Mouse (Mus musculus) MEL (cell line): ENCODE measurements around the gene Hist1h3i. TPM values are rescaled to one million over a fixed set of nuclear protein-coding genes. Genes with fewer than 3 reads are reported as not detected.
"Not testable (repeated sequence)": the region's sequence is repeated elsewhere in the genome, so short reads cannot be mapped to it uniquely, and the experiment has no call there.

Source experiments
- DNase-seq: peaks from one replicate; pipeline ENCODE4 v3.0.0; 2011; ENCODE audit warnings: low read depth, low spot score
- H3K27ac ChIP-seq: 2 replicates; pipeline ENCODE4 v1.5.1; 2012; ENCODE audit warnings: low read depth, mild to moderate bottlenecking, control low read depth, low read length, moderate library complexity; ENCODE audit not compliant: control insufficient read depth
- H3K27me3 ChIP-seq, 2 experiments: fragments of 150-350 bp in 1 of 2; sonication (generic) in 1 of 2; 2 replicates each; pipeline ENCODE4 v1.6.1; 2012; ENCODE audit warnings: low read length in 2 of 2, mild to moderate bottlenecking in 2 of 2, improper control_type of control experiment in 1 of 2, moderate library complexity in 1 of 2; ENCODE audit not compliant: insufficient read depth in 2 of 2, control insufficient read depth in 1 of 2
- H3K36me3 ChIP-seq, 2 experiments: 2 replicates each; pipeline ENCODE4 v1.6.1; 2012 to 2014; ENCODE audit warnings: low read length in 2 of 2, improper control_type of control experiment in 1 of 2, inconsistent platforms in 1 of 2, mild to moderate bottlenecking in 1 of 2; ENCODE audit not compliant: insufficient read depth in 2 of 2, control insufficient read depth in 1 of 2
- H3K4me1 ChIP-seq, 2 experiments: fragments of 150-350 bp in 1 of 2; sonication (generic) in 1 of 2; 2 replicates each; pipeline ENCODE4 v1.6.1; 2012; ENCODE audit warnings: low read length in 2 of 2, improper control_type of control experiment in 1 of 2, mild to moderate bottlenecking in 1 of 2; ENCODE audit not compliant: insufficient read depth in 2 of 2, control insufficient read depth in 1 of 2
- H3K4me3 ChIP-seq, 2 experiments: fragments of 150-350 bp in 1 of 2; sonication (generic) in 1 of 2; 2 replicates each; pipeline ENCODE4 v1.5.1; 2012; ENCODE audit warnings: low read depth in 2 of 2, low read length in 2 of 2, mild to moderate bottlenecking in 2 of 2, moderate library complexity in 2 of 2, control low read depth in 1 of 2, improper control_type of control experiment in 1 of 2; ENCODE audit not compliant: control insufficient read depth in 1 of 2, insufficient read depth in 1 of 2
- H3K79me2 ChIP-seq: 2 replicates; pipeline ENCODE4 v1.6.1; 2012; ENCODE audit warnings: mild to moderate bottlenecking, low read length, moderate library complexity; ENCODE audit not compliant: control insufficient read depth, poor library complexity, insufficient read depth
- H3K9ac ChIP-seq: 2 replicates; pipeline ENCODE4 v1.6.1; 2012; ENCODE audit warnings: low read depth, mild to moderate bottlenecking, control low read depth, low read length, moderate library complexity; ENCODE audit not compliant: control insufficient read depth, poor library complexity, severe bottlenecking
- H3K9me3 ChIP-seq: fragments of 150-350 bp; sonication (generic); replicated peaks from 2 replicates; pipeline ENCODE4 v1.6.1; 2012; ENCODE audit warnings: mild to moderate bottlenecking, low read length, improper control_type of control experiment, moderate library complexity; ENCODE audit not compliant: insufficient read depth
- CHD1 ChIP-seq: IDR thresholded peaks from 2 replicates; pipeline ENCODE4 v1.6.1; 2012; ENCODE audit warnings: low read depth, mild to moderate bottlenecking, inconsistent platforms, low read length, improper control_type of control experiment
- CTCF ChIP-seq, 3 experiments: IDR thresholded peaks in 2 of 3; conservative IDR thresholded peaks in 1 of 3; 2 replicates each; pipeline ENCODE4 v1.5.1; 2011 to 2012; ENCODE audit warnings: low read length in 3 of 3, low read depth in 2 of 3, mild to moderate bottlenecking in 2 of 3, improper control_type of control experiment in 1 of 3, inconsistent platforms in 1 of 3, mixed read lengths in 1 of 3, moderate library complexity in 1 of 3; ENCODE audit not compliant: control insufficient read depth in 1 of 3, insufficient read depth in 1 of 3, poor library complexity in 1 of 3, severe bottlenecking in 1 of 3
- ELF1 ChIP-seq: IDR thresholded peaks from 2 replicates; pipeline ENCODE4 v1.6.1; 2014; ENCODE audit warnings: low read depth, mild to moderate bottlenecking, inconsistent platforms, low read length, improper control_type of control experiment, moderate library complexity
- EP300 ChIP-seq, 2 experiments: IDR thresholded peaks; 2 replicates each; pipeline ENCODE4 v1.6.1; 2011; ENCODE audit warnings: improper control_type of control experiment in 2 of 2, low read length in 2 of 2, low read depth in 1 of 2, mild to moderate bottlenecking in 1 of 2
- ETS1 ChIP-seq: IDR thresholded peaks from 2 replicates; pipeline ENCODE4 v1.6.1; 2012; ENCODE audit warnings: low read depth, mild to moderate bottlenecking, inconsistent platforms, low read length, improper control_type of control experiment, moderate library complexity
- GABPA ChIP-seq: IDR thresholded peaks from 2 replicates; pipeline ENCODE4 v1.6.1; 2012; ENCODE audit warnings: low read depth, mild to moderate bottlenecking, inconsistent platforms, low read length, improper control_type of control experiment, moderate library complexity
- GATA1 ChIP-seq: IDR thresholded peaks from 2 replicates; pipeline ENCODE4 v1.6.1; 2011; ENCODE audit warnings: low read depth, low read length, improper control_type of control experiment
- HCFC1 ChIP-seq: IDR thresholded peaks from 2 replicates; pipeline ENCODE4 v1.6.1; 2012; ENCODE audit warnings: low read depth, mild to moderate bottlenecking, inconsistent platforms, low read length, improper control_type of control experiment, moderate library complexity
- JUND ChIP-seq: IDR thresholded peaks from 2 replicates; pipeline ENCODE4 v1.6.1; 2011; ENCODE audit warnings: low read depth, mild to moderate bottlenecking, improper control_type of control experiment, low read length
- MAFK ChIP-seq: IDR thresholded peaks from 2 replicates; pipeline ENCODE4 v1.6.1; 2011; ENCODE audit warnings: low read depth, mild to moderate bottlenecking, low read length, improper control_type of control experiment, borderline replicate concordance
- MEF2A ChIP-seq: IDR thresholded peaks from 2 replicates; pipeline ENCODE4 v1.6.1; 2014; ENCODE audit warnings: low read depth, mild to moderate bottlenecking, inconsistent platforms, low read length, improper control_type of control experiment; ENCODE audit not compliant: poor library complexity, insufficient replicate concordance, severe bottlenecking; ENCODE audit errors: extremely low read depth
- NELFE ChIP-seq: IDR thresholded peaks from 2 replicates; pipeline ENCODE4 v1.6.1; 2011; ENCODE audit warnings: low read depth, low read length, improper control_type of control experiment
- POLR2A ChIP-seq, 2 experiments: IDR thresholded peaks; 2 replicates each; pipeline ENCODE4 v1.6.1; 2011 to 2012; ENCODE audit warnings: low read length in 2 of 2, mild to moderate bottlenecking in 2 of 2, control low read depth in 1 of 2, improper control_type of control experiment in 1 of 2, low read depth in 1 of 2, moderate library complexity in 1 of 2; ENCODE audit not compliant: control insufficient read depth in 1 of 2, insufficient read depth in 1 of 2, poor library complexity in 1 of 2
- POLR2AphosphoS5 ChIP-seq: IDR thresholded peaks from 2 replicates; pipeline ENCODE4 v1.6.1; 2012; ENCODE audit warnings: low read depth, borderline replicate concordance, mild to moderate bottlenecking, inconsistent platforms, low read length, moderate library complexity, mixed read lengths
- RCOR1 ChIP-seq: IDR thresholded peaks from 2 replicates; pipeline ENCODE4 v1.6.1; 2012; ENCODE audit warnings: low read depth, mild to moderate bottlenecking, inconsistent platforms, low read length, improper control_type of control experiment
- TBP ChIP-seq: IDR thresholded peaks from 2 replicates; pipeline ENCODE4 v1.8.0; 2011; ENCODE audit warnings: low read depth, low read length, improper control_type of control experiment
- USF1 ChIP-seq: IDR thresholded peaks from 2 replicates; pipeline ENCODE4 v1.6.1; 2014; ENCODE audit warnings: low read depth, mild to moderate bottlenecking, inconsistent platforms, low read length, improper control_type of control experiment, moderate library complexity
- USF2 ChIP-seq, 2 experiments: IDR thresholded peaks; 2 replicates each; pipeline ENCODE4 v1.6.1; 2011 to 2012; ENCODE audit warnings: improper control_type of control experiment in 2 of 2, low read length in 2 of 2, borderline replicate concordance in 1 of 2, inconsistent platforms in 1 of 2, low read depth in 1 of 2, mild to moderate bottlenecking in 1 of 2; ENCODE audit not compliant: insufficient read depth in 1 of 2
- ZC3H11A ChIP-seq: IDR thresholded peaks from 2 replicates; pipeline ENCODE4 v1.6.1; 2012; ENCODE audit warnings: low read depth, mild to moderate bottlenecking, inconsistent platforms, low read length, improper control_type of control experiment
- ZKSCAN1 ChIP-seq: IDR thresholded peaks from 2 replicates; pipeline ENCODE4 v1.6.1; 2012; ENCODE audit warnings: low read depth, mild to moderate bottlenecking, inconsistent platforms, low read length, improper control_type of control experiment, moderate library complexity
- ZMIZ1 ChIP-seq: IDR thresholded peaks from 2 replicates; pipeline ENCODE4 v1.6.1; 2012; ENCODE audit warnings: low read depth, mild to moderate bottlenecking, inconsistent platforms, low read length, improper control_type of control experiment, moderate library complexity
- polyA plus RNA-seq, 2 experiments: library from polyadenylated mRNA; stranded (reverse) in 1 of 2; unstranded in 1 of 2; fragments of >175 nt in 1 of 2; fragments of >200 nt in 1 of 2; gene quantifications; 2 replicates each; pipeline versions ENCODE4 v1.2.1 to v1.2.4; 2012; ENCODE audit warnings: low replicate concordance in 2 of 2, low read depth in 1 of 2; ENCODE audit not compliant: insufficient read length in 2 of 2, insufficient read depth in 1 of 2, missing spikeins in 1 of 2
- total RNA-seq: library from RNA; depleted of rRNA; stranded (reverse); fragments of 300-350 nt; gene quantifications from 2 replicates; pipeline ENCODE4 v1.2.3, GENCODE M21; 2012

Hist1h3i gene
- total and polyA plus RNA-seq, 3 experiments, result 18.1 to 1,321 TPM; not detected in 1

GRCm38 (mm10) chr13:21786899-21787629 is 3.9 kb upstream of the Hist1h3i start, which contains the start of the genes Hist1h2an and Hist1h2bp:
Gene Hist1h2an, minus strand, starts transcription at chr13:21787218.
Gene Hist1h2bp, plus strand, starts transcription at chr13:21787461.
- peak within 1 kb of the TSS; percentile 96 for H3K27ac ChIP-seq
- H3K4me3 ChIP-seq, result peak within 1 kb of the TSS; percentile 31 to 53
- H3K27me3 ChIP-seq, H3K79me2 ChIP-seq, H3K4me1 ChIP-seq, H3K9me3 ChIP-seq: not testable (repeated sequence)
- DNase-seq, result peak; percentile 97
- peak within 1 kb of the TSS; percentile 69 for H3K9ac ChIP-seq
- H3K36me3 ChIP-seq, result peaks cover 0 to 39% of the 10 kb centered on the region in 2 experiments; a peak in 2 of 4 replicates
- peak in 1 of 2 experiments; percentile 81; a peak in 2 of 4 replicates for TF ChIP-seq POLR2A (IDR thresholded peaks at IDR 0.05; ENCODE audit: control insufficient read depth in 1 of 2, insufficient read depth in 1 of 2, low read depth in 1 of 2, low read length in 2 of 2, poor library complexity in 1 of 2)

DNA sequence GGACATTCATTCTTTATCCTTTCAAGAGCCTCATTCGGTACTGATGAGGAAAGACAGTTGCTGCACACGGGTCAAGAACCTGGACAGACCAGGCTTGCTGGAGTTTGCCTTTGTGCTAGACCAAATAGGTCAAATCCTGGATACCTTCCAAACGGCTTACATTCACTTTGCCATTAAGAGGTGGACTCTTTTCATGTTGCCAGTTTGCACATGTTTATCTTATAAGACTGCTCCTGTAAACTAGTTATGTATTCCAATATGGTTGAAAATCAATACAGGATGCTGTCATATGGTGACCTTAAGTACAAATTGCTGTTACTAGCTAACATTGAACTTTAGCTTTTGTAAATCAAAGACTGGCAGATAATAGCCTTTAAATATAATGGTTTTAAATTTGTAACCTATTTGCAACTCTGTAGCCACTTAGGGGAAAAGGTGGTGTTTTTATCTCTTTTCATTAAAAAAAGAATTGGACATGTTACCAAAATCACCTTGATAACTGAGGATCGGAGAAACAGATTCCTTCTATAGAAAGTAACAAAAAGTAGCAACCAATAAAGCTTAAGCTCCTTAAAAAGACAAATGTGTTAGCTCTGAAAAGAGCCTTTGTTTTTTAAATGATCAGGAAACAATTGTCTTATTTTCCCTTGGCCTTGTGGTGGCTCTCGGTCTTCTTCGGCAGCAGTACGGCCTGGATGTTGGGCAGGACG is 3.2 kb upstream of the Hist1h3i start:
- DNase-seq, result peak; percentile 89
- H3K4me3 ChIP-seq, result peak overlapping the region; percentile 16 to 53; a peak in 3 of 4 replicates
- H3K27me3 ChIP-seq, result no peaks in the 10 kb centered on the region
- peak overlapping the region; percentile 96 for H3K27ac ChIP-seq
- TF ChIP-seq POLR2AphosphoS5, result peak; percentile 90; the same call in 1 of the 2 replicates
- TF ChIP-seq MAFK, result no peak
- TF ChIP-seq TBP, result no peak
- no peak for TF ChIP-seq USF1
- TF ChIP-seq USF2 (IDR thresholded peaks at IDR 0.05; ENCODE audit: borderline replicate concordance in 1 of 2, insufficient read depth in 1 of 2, low read depth in 1 of 2, low read length in 2 of 2), result no peak
- TF ChIP-seq ZKSCAN1, result no peak
- 0 out of 4 replicates have a peak, but pooled peaks of 1 of the 2 experiments have one; percentile 25 for TF ChIP-seq POLR2A (IDR thresholded peaks at IDR 0.05; ENCODE audit: control insufficient read depth in 1 of 2, insufficient read depth in 1 of 2, low read depth in 1 of 2, low read length in 2 of 2, poor library complexity in 1 of 2)
- peak overlapping the region; percentile 69 for H3K9ac ChIP-seq
- peaks cover 0 to 43% of the 10 kb centered on the region in 2 experiments; a peak in 2 of 4 replicates for H3K36me3 ChIP-seq
- H3K4me1 ChIP-seq, result peaks cover 2 to 9% of the 10 kb centered on the region in 2 experiments; a peak in 2 of 4 replicates
- H3K9me3 ChIP-seq, result no peaks in the 10 kb centered on the region
- no peaks in the 10 kb centered on the region; the same call in 1 of the 2 replicates for H3K79me2 ChIP-seq

- peaks cover 0 to 3% of the 10 kb centered on the region in 2 experiments; a peak in 2 of 4 replicates for H3K4me1 ChIP-seq
- peaks cover 7% of the 10 kb centered on the region; the same call in 1 of the 2 replicates for H3K79me2 ChIP-seq
- H3K9ac ChIP-seq, result peak overlapping the region; percentile 65
- no peaks in the 10 kb centered on the region for H3K27me3 ChIP-seq
- peak; percentile 71 for DNase-seq
- H3K27ac ChIP-seq, result peak overlapping the region; percentile 93
- H3K4me3 ChIP-seq, result peak overlapping the region; percentile 8 to 9
- peaks cover 0 to 37% of the 10 kb centered on the region in 2 experiments; a peak in 2 of 4 replicates for H3K36me3 ChIP-seq
- no peaks in the 10 kb centered on the region for H3K9me3 ChIP-seq
- no peak for TF ChIP-seq USF2 (IDR thresholded peaks at IDR 0.05; ENCODE audit: borderline replicate concordance in 1 of 2, insufficient read depth in 1 of 2, low read depth in 1 of 2, low read length in 2 of 2)
- no peak for TF ChIP-seq ZMIZ1
- TF ChIP-seq EP300 (IDR thresholded peaks at IDR 0.05; ENCODE audit: low read depth in 1 of 2, low read length in 2 of 2), result no peak
- no peak for TF ChIP-seq ZKSCAN1
- TF ChIP-seq GATA1, result no peak
- no peak for TF ChIP-seq MEF2A
- no peak for TF ChIP-seq CTCF (IDR thresholded peaks at IDR 0.05 in 2 of 3, conservative IDR thresholded peaks at IDR 0.05 in 1 of 3; ENCODE audit: control insufficient read depth in 1 of 3, insufficient read depth in 1 of 3, low read depth in 2 of 3, low read length in 3 of 3, poor library complexity in 1 of 3, severe bottlenecking in 1 of 3)
- TF ChIP-seq CHD1, result no peak
- TF ChIP-seq ZC3H11A, result no peak
- no peak for TF ChIP-seq GABPA
- TF ChIP-seq JUND, result no peak
- no peak for TF ChIP-seq RCOR1
- TF ChIP-seq HCFC1, result no peak
- no peak for TF ChIP-seq ELF1
- TF ChIP-seq NELFE, result no peak
- no peak for TF ChIP-seq ETS1
Measured at GRCm38 (mm10) chr13:21784311-21784710, 1.1 kb upstream of the Hist1h3i start.
